Mouse (Mus musculus): ENCODE results near the gene Epha5.

The Epha5 gene

GRCm38 (mm10) chr5:84298878-84299736, 118.1 kb downstream of the Epha5 start:
- no peak for DNase-seq

DNA sequence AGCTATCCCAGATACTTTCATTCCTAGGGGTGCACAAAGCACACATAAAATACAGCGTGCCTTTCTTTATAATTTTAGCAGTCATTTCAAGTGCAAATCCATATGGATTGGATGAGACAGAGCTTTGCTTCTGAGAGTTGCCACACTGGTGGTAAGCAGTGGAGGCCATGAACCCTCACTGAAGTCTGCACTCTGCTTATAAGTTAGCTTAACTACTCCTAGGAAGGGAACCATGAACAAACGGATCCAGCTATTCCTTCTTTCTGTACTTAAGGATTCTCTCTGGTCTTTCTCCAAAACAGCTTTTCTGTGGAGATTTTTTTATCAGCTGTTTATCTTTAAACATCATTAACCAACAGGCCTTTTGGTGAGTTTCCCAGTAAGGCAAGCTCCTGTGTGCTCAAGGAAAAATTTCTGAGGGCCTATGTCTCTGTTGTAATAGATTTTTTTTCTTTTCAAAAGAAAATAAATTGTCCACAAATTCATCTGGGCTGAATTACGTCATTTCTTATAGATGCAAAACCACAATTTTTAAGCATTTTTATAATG, 127.7 kb downstream of the Epha5 start:
- no peak for DNase-seq

GRCm38 (mm10) chr5:84281290-84282017, 135.7 kb downstream of the Epha5 start:
- no peak for DNase-seq

DNA sequence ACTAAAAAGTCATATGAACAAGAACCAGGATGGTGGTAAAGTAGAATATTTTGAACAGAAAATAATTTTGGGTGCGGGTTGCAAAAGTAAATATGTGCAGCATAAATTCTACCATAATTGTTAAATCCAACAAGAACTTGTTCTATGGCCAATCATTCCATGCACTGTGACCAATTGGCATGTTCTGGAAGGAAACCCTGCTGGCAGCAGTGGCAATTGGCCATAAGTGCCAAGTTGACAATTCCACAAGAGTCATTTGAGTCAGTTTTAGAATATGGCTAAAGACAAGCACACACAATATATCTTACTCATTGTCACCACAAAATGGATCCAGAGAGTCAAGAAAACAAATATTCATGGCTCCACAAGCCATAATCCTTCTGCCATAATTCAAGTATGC, 140.2 kb downstream of the Epha5 start:
- no peak for DNase-seq

GRCm38 (mm10) chr5:84265407-84265806, 151.8 kb downstream of the Epha5 start:
- no peak for DNase-seq

DNA sequence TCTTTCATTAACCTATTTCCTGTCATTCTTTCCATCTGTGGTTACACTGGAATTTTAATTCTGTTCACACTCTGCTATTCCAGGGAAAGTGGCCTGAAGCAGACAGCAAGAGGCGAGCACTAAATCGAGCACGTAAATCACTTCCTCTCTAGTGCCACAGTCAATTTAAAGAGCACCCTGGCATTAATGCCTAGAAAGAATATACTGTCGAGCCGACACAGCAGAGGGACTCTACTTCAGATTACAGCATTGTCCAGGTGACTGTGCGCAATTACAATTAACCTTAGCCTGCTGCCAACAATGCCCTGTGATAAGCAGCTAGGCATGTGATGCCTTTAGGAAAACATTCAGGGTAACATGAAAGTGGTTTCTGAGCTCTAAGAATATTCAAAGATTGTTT, 153.2 kb downstream of the Epha5 start:
- DNase-seq: no peak

DNA sequence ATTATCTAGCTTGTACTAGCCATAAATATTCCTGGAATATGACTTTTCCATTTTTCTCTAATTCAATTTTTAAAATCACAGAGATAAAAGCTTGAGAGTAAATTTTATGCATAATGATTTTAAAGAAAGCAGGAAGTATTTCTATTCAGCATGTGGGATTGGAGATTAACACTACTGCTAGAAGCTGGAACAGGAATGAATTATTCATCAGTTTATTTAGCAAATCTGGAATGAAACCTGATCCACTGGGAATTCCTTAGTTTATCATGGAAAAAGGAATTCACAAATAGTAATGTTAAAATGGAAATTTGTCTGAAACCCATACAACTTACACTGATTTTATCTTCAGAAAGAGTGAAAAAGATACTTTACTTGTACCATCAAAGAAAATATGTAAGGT, 187.2 kb downstream of the Epha5 start:
- no peak for DNase-seq

- no peak for DNase-seq
These were observed 208.6 kb downstream of the Epha5 start for GRCm38 (mm10) chr5:84208609-84209008.

- no peak for DNase-seq
These were observed 223.8 kb downstream of the Epha5 start for GRCm38 (mm10) chr5:84193348-84193747.

DNA sequence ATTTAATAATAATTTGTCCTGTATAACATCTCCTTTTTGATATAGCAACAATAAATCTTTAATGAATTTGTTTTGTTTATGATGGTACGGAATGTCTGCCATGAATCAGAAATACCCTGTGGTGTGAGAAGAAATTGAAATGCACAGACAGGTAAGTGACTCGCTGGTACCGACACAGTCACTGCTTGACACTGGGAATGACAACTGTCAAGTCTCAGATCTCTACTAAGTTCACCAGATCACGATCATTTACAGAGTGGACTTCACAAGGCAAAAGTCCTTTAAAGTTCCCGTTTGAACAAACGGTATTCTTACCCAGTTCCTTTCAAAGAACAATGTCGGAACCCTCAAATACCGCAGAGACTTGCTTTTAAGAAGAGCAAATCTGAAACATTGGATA, 233.0 kb downstream of the Epha5 start:
- no peak for DNase-seq

DNA sequence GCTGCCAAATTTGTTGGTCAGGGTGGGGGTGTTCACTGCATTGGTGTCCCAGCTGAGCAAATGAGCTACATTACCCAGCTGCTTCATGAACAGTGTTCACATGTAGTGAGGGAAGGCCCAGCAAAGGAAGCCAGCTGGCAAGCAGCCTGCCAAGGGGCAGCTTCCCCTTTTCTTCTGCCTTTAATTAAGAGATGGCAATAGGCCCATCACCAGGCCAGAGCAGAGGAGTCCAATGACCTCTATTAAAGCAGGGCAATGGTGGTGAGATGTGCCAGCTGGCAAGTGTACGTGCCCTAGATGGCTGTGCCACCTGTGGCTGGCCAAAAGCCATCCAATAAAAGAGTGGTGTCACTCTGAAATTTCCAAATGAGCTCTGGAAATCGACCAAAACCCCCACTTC, 264.1 kb downstream of the Epha5 start:
- DNase-seq: no peak

DNA sequence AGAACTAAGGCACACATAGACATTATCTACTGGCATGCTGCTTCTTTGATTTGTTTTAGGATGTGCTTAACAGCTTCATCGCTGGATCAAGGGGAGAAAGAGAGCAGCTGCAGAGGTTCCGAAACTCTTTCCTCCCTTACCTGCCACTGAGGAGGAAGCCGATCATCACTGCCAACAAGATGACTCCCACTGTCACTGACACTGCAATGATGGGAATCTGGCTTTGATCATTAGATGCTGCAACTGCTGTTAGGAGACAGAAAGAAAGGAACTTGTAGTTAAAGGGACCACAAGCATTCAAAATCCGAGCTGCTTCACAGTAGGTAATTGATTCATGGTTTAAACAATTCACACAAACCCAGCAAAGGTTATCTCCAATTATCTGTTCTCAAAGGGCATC, 275.0 kb downstream of the Epha5 start:
- DNase-seq: no peak

- no peak for DNase-seq
These were observed 321.2 kb downstream of the Epha5 start for GRCm38 (mm10) chr5:84095947-84096346.

GRCm38 (mm10) chr5:84081321-84081720, 335.9 kb downstream of the Epha5 start:
- no peak for DNase-seq

DNA sequence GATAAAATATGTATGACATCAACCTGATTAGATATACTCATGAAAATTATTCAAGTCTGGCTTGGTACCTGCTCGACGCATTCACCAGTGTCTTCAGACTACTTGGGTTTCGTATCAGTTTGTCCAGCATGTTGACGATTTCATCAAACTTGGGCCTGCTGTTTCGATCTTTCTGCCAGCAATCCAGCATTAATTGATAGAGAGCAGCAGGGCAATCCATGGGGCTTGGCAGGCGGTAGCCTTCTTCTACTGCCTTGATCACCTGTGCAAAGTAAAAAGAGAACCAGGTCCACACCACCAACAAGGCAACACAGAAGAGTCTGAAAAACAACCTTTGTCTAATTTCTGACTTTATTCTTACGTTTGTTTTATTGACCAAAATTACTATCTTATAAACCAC, 346.2 kb downstream of the Epha5 start:
- DNase-seq: no peak

- no peak for DNase-seq
These were observed 363.3 kb downstream of the Epha5 start for GRCm38 (mm10) chr5:84053880-84054279.

GRCm38 (mm10) chr5:84037250-84037963, 379.8 kb downstream of the Epha5 start:
- DNase-seq: no peak
